Mouse (Mus musculus): ENCODE data around the gene Olfr665.

GRCm38 (mm10) chr7:104861381-104861780 is 16.4 kb upstream of the Olfr665 start:
- no peak for TF ChIP-seq POLR2A (IDR thresholded peaks at IDR 0.05; ENCODE audit: insufficient read length, low read depth)
- no peak for TF ChIP-seq E2F4 (IDR thresholded peaks at IDR 0.05; ENCODE audit: insufficient read depth)
- TF ChIP-seq MAX (IDR thresholded peaks at IDR 0.05; ENCODE audit: low read depth): no peak
- TF ChIP-seq CEBPB (IDR thresholded peaks at IDR 0.05; ENCODE audit: insufficient read depth, poor library complexity, severe bottlenecking): peak; percentile 82
- TF ChIP-seq USF1 (IDR thresholded peaks at IDR 0.05; ENCODE audit: low read depth): no peak
- no peak for TF ChIP-seq MYOD1 (IDR thresholded peaks at IDR 0.05; ENCODE audit: control insufficient read depth in 1 of 3, insufficient read length in 2 of 3, low read depth in 2 of 3)
- no peak for TF ChIP-seq TCF12 (IDR thresholded peaks at IDR 0.05; ENCODE audit: insufficient read depth, poor library complexity, severe bottlenecking)
- no peak for TF ChIP-seq REST (IDR thresholded peaks at IDR 0.05; ENCODE audit: insufficient read depth, insufficient read length)
- TF ChIP-seq SRF (IDR thresholded peaks at IDR 0.05; ENCODE audit: control insufficient read depth, insufficient read length, low read depth): no peak

Data from myocyte (in vitro differentiated cells).